Mouse (Mus musculus) R1 (cell line): ENCODE measurements around the gene Crlf2.
A peak's percentile ranks its signal among the peaks of the same experiment; 100 is the strongest.

Experiments used
- DNase-seq: peaks from one replicate; pipeline ENCODE4 v3.0.0-alpha.2; 2018; ENCODE audit warnings: low read depth, low spot score

Gene Crlf2

GRCm38 (mm10) chr5:109558404-109559160 is at the start of gene Crlf2:
TSS of gene Crlf2 (minus strand) at chr5:109558993.
- peak; percentile 98 for DNase-seq

- peak; percentile 77 for DNase-seq
Measured at GRCm38 (mm10) chr5:109602585-109602984, 43.8 kb upstream of the Crlf2 start.

- peak; percentile 67 for DNase-seq
Measured at GRCm38 (mm10) chr5:109601080-109601479, 42.3 kb upstream of the Crlf2 start.

GRCm38 (mm10) chr5:109598876-109599275 is 40.1 kb upstream of the Crlf2 start:
- DNase-seq = no peak

- DNase-seq = peak; percentile 53
Measured at GRCm38 (mm10) chr5:109596647-109597046, 37.9 kb upstream of the Crlf2 start.

GRCm38 (mm10) chr5:109562829-109563228 is 4.0 kb upstream of the Crlf2 start:
- DNase-seq = peak; percentile 28

- DNase-seq = peak; percentile 63
Measured at GRCm38 (mm10) chr5:109559191-109559590, 398 bp upstream of the Crlf2 start.

- no peak for DNase-seq
Measured at GRCm38 (mm10) chr5:109558123-109558403, 730 bp downstream of the Crlf2 start.

GRCm38 (mm10) chr5:109557321-109558122 is 1.3 kb downstream of the Crlf2 start:
- peak; percentile 100 for DNase-seq

GRCm38 (mm10) chr5:109556591-109557320 is 2.0 kb downstream of the Crlf2 start:
- DNase-seq = peak; percentile 100

GRCm38 (mm10) chr5:109555676-109556571 is 2.9 kb downstream of the Crlf2 start:
- DNase-seq = peak; percentile 83

- DNase-seq = no peak
Measured at GRCm38 (mm10) chr5:109555236-109555675, 3.5 kb downstream of the Crlf2 start.

- peak; percentile 97 for DNase-seq
Measured at GRCm38 (mm10) chr5:109554091-109555050, 4.4 kb downstream of the Crlf2 start.

- peak; percentile 100 for DNase-seq
Measured at GRCm38 (mm10) chr5:109553160-109553930, 5.4 kb downstream of the Crlf2 start.

GRCm38 (mm10) chr5:109552541-109552940 is 6.3 kb downstream of the Crlf2 start:
- peak; percentile 90 for DNase-seq

GRCm38 (mm10) chr5:109552116-109552515 is 6.7 kb downstream of the Crlf2 start:
- peak; percentile 90 for DNase-seq

- peak; percentile 94 for DNase-seq
Measured at GRCm38 (mm10) chr5:109551041-109551765, 7.6 kb downstream of the Crlf2 start.

- peak; percentile 88 for DNase-seq
Measured at GRCm38 (mm10) chr5:109550225-109550935, 8.4 kb downstream of the Crlf2 start.
